Mouse (Mus musculus) MEL (cell line): ENCODE results near the gene Gm38392. TPM values are rescaled to one million over a fixed set of nuclear protein-coding genes. Genes with fewer than 3 reads are reported as not detected.
A peak's percentile ranks its signal among the peaks of the same experiment; 100 is the strongest.

Source experiments
- DNase-seq: peaks from one replicate; pipeline ENCODE4 v3.0.0; 2011; ENCODE audit warnings: low read depth, low spot score
- H3K27ac ChIP-seq: 2 replicates; pipeline ENCODE4 v1.5.1; 2012; ENCODE audit warnings: low read depth, mild to moderate bottlenecking, control low read depth, low read length, moderate library complexity; ENCODE audit not compliant: control insufficient read depth
- H3K27me3 ChIP-seq, 2 experiments: fragments of 150-350 bp in 1 of 2; sonication (generic) in 1 of 2; 2 replicates each; pipeline ENCODE4 v1.6.1; 2012; ENCODE audit warnings: low read length in 2 of 2, mild to moderate bottlenecking in 2 of 2, improper control_type of control experiment in 1 of 2, moderate library complexity in 1 of 2; ENCODE audit not compliant: insufficient read depth in 2 of 2, control insufficient read depth in 1 of 2
- H3K36me3 ChIP-seq, 2 experiments: 2 replicates each; pipeline ENCODE4 v1.6.1; 2012 to 2014; ENCODE audit warnings: low read length in 2 of 2, improper control_type of control experiment in 1 of 2, inconsistent platforms in 1 of 2, mild to moderate bottlenecking in 1 of 2; ENCODE audit not compliant: insufficient read depth in 2 of 2, control insufficient read depth in 1 of 2
- H3K4me1 ChIP-seq, 2 experiments: fragments of 150-350 bp in 1 of 2; sonication (generic) in 1 of 2; 2 replicates each; pipeline ENCODE4 v1.6.1; 2012; ENCODE audit warnings: low read length in 2 of 2, improper control_type of control experiment in 1 of 2, mild to moderate bottlenecking in 1 of 2; ENCODE audit not compliant: insufficient read depth in 2 of 2, control insufficient read depth in 1 of 2
- H3K4me3 ChIP-seq, 2 experiments: fragments of 150-350 bp in 1 of 2; sonication (generic) in 1 of 2; 2 replicates each; pipeline ENCODE4 v1.5.1; 2012; ENCODE audit warnings: low read depth in 2 of 2, low read length in 2 of 2, mild to moderate bottlenecking in 2 of 2, moderate library complexity in 2 of 2, control low read depth in 1 of 2, improper control_type of control experiment in 1 of 2; ENCODE audit not compliant: control insufficient read depth in 1 of 2, insufficient read depth in 1 of 2
- H3K79me2 ChIP-seq: 2 replicates; pipeline ENCODE4 v1.6.1; 2012; ENCODE audit warnings: mild to moderate bottlenecking, low read length, moderate library complexity; ENCODE audit not compliant: control insufficient read depth, poor library complexity, insufficient read depth
- H3K9ac ChIP-seq: 2 replicates; pipeline ENCODE4 v1.6.1; 2012; ENCODE audit warnings: low read depth, mild to moderate bottlenecking, control low read depth, low read length, moderate library complexity; ENCODE audit not compliant: control insufficient read depth, poor library complexity, severe bottlenecking
- H3K9me3 ChIP-seq: fragments of 150-350 bp; sonication (generic); replicated peaks from 2 replicates; pipeline ENCODE4 v1.6.1; 2012; ENCODE audit warnings: mild to moderate bottlenecking, low read length, improper control_type of control experiment, moderate library complexity; ENCODE audit not compliant: insufficient read depth
- CTCF ChIP-seq, 3 experiments: IDR thresholded peaks in 2 of 3; conservative IDR thresholded peaks in 1 of 3; 2 replicates each; pipeline ENCODE4 v1.5.1; 2011 to 2012; ENCODE audit warnings: low read length in 3 of 3, low read depth in 2 of 3, mild to moderate bottlenecking in 2 of 3, improper control_type of control experiment in 1 of 3, inconsistent platforms in 1 of 3, mixed read lengths in 1 of 3, moderate library complexity in 1 of 3; ENCODE audit not compliant: control insufficient read depth in 1 of 3, insufficient read depth in 1 of 3, poor library complexity in 1 of 3, severe bottlenecking in 1 of 3
- EP300 ChIP-seq, 2 experiments: IDR thresholded peaks; 2 replicates each; pipeline ENCODE4 v1.6.1; 2011; ENCODE audit warnings: improper control_type of control experiment in 2 of 2, low read length in 2 of 2, low read depth in 1 of 2, mild to moderate bottlenecking in 1 of 2
- ETS1 ChIP-seq: IDR thresholded peaks from 2 replicates; pipeline ENCODE4 v1.6.1; 2012; ENCODE audit warnings: low read depth, mild to moderate bottlenecking, inconsistent platforms, low read length, improper control_type of control experiment, moderate library complexity
- GABPA ChIP-seq: IDR thresholded peaks from 2 replicates; pipeline ENCODE4 v1.6.1; 2012; ENCODE audit warnings: low read depth, mild to moderate bottlenecking, inconsistent platforms, low read length, improper control_type of control experiment, moderate library complexity
- GATA1 ChIP-seq: IDR thresholded peaks from 2 replicates; pipeline ENCODE4 v1.6.1; 2011; ENCODE audit warnings: low read depth, low read length, improper control_type of control experiment
- HCFC1 ChIP-seq: IDR thresholded peaks from 2 replicates; pipeline ENCODE4 v1.6.1; 2012; ENCODE audit warnings: low read depth, mild to moderate bottlenecking, inconsistent platforms, low read length, improper control_type of control experiment, moderate library complexity
- JUND ChIP-seq: IDR thresholded peaks from 2 replicates; pipeline ENCODE4 v1.6.1; 2011; ENCODE audit warnings: low read depth, mild to moderate bottlenecking, improper control_type of control experiment, low read length
- KAT2A ChIP-seq: conservative IDR thresholded peaks from 2 replicates; pipeline ENCODE4 v1.6.1; 2012; ENCODE audit warnings: low read depth, low read length, improper control_type of control experiment, inconsistent platforms
- MAFK ChIP-seq: IDR thresholded peaks from 2 replicates; pipeline ENCODE4 v1.6.1; 2011; ENCODE audit warnings: low read depth, mild to moderate bottlenecking, low read length, improper control_type of control experiment, borderline replicate concordance
- MXI1 ChIP-seq: IDR thresholded peaks from 2 replicates; pipeline ENCODE4 v1.6.1; 2011; ENCODE audit warnings: mild to moderate bottlenecking, low read depth, low read length, improper control_type of control experiment
- NRF1 ChIP-seq: IDR thresholded peaks from 2 replicates; pipeline ENCODE4 v1.6.1; 2014; ENCODE audit warnings: low read depth, mild to moderate bottlenecking, inconsistent platforms, low read length, improper control_type of control experiment, moderate library complexity; ENCODE audit not compliant: poor library complexity, insufficient read depth, severe bottlenecking
- POLR2AphosphoS2 ChIP-seq: IDR thresholded peaks from 2 replicates; pipeline ENCODE4 v1.6.1; 2011; ENCODE audit warnings: low read length, improper control_type of control experiment
- SIN3A ChIP-seq: IDR thresholded peaks from 2 replicates; pipeline ENCODE4 v1.6.1; 2012; ENCODE audit warnings: low read length, improper control_type of control experiment, inconsistent platforms
- TAL1 ChIP-seq: IDR thresholded peaks from 2 replicates; pipeline ENCODE4 v1.6.1; 2012; ENCODE audit warnings: mild to moderate bottlenecking, inconsistent platforms, low read length, moderate library complexity, mixed read lengths
- TBP ChIP-seq: IDR thresholded peaks from 2 replicates; pipeline ENCODE4 v1.8.0; 2011; ENCODE audit warnings: low read depth, low read length, improper control_type of control experiment
- TCF12 ChIP-seq: IDR thresholded peaks from 2 replicates; pipeline ENCODE4 v1.6.1; 2014; ENCODE audit warnings: low read depth, mild to moderate bottlenecking, inconsistent platforms, low read length, improper control_type of control experiment, moderate library complexity
- USF1 ChIP-seq: IDR thresholded peaks from 2 replicates; pipeline ENCODE4 v1.6.1; 2014; ENCODE audit warnings: low read depth, mild to moderate bottlenecking, inconsistent platforms, low read length, improper control_type of control experiment, moderate library complexity
- USF2 ChIP-seq, 2 experiments: IDR thresholded peaks; 2 replicates each; pipeline ENCODE4 v1.6.1; 2011 to 2012; ENCODE audit warnings: improper control_type of control experiment in 2 of 2, low read length in 2 of 2, borderline replicate concordance in 1 of 2, inconsistent platforms in 1 of 2, low read depth in 1 of 2, mild to moderate bottlenecking in 1 of 2; ENCODE audit not compliant: insufficient read depth in 1 of 2
- ZC3H11A ChIP-seq: IDR thresholded peaks from 2 replicates; pipeline ENCODE4 v1.6.1; 2012; ENCODE audit warnings: low read depth, mild to moderate bottlenecking, inconsistent platforms, low read length, improper control_type of control experiment
- ZKSCAN1 ChIP-seq: IDR thresholded peaks from 2 replicates; pipeline ENCODE4 v1.6.1; 2012; ENCODE audit warnings: low read depth, mild to moderate bottlenecking, inconsistent platforms, low read length, improper control_type of control experiment, moderate library complexity
- ZNF384 ChIP-seq: IDR thresholded peaks from 2 replicates; pipeline ENCODE4 v1.6.1; 2012; ENCODE audit warnings: low read depth, mild to moderate bottlenecking, inconsistent platforms, low read length, improper control_type of control experiment
- polyA plus RNA-seq, 2 experiments: library from polyadenylated mRNA; stranded (reverse) in 1 of 2; unstranded in 1 of 2; fragments of >175 nt in 1 of 2; fragments of >200 nt in 1 of 2; gene quantifications; 2 replicates each; pipeline versions ENCODE4 v1.2.1 to v1.2.4; 2012; ENCODE audit warnings: low replicate concordance in 2 of 2, low read depth in 1 of 2; ENCODE audit not compliant: insufficient read length in 2 of 2, insufficient read depth in 1 of 2, missing spikeins in 1 of 2
- total RNA-seq: library from RNA; depleted of rRNA; stranded (reverse); fragments of 300-350 nt; gene quantifications from 2 replicates; pipeline ENCODE4 v1.2.3, GENCODE M21; 2012

Gene Gm38392
- total and polyA plus RNA-seq, 3 experiments, result 0.69 to 0.84 TPM; not detected in 1

GRCm38 (mm10) chr3:88220842-88221241, 66.2 kb downstream of the Gm38392 start:
- TF ChIP-seq JUND (no peak), ZKSCAN1 (no peak), POLR2AphosphoS2 (no peak), SIN3A (peak; percentile 95), ETS1 (no peak), GABPA (no peak), MXI1 (peak; percentile 94), USF2 (IDR thresholded peaks at IDR 0.05; ENCODE audit: borderline replicate concordance in 1 of 2, insufficient read depth in 1 of 2, low read depth in 1 of 2, low read length in 2 of 2) (no peak), TBP (0 out of 2 replicates have a peak, but pooled peaks have one; percentile 20), NRF1 (no peak), TAL1 (no peak), ZC3H11A (no peak), EP300 (IDR thresholded peaks at IDR 0.05; ENCODE audit: low read depth in 1 of 2, low read length in 2 of 2) (peak in 1 of 2 experiments; percentile 44; a peak in 2 of 4 replicates), CTCF (IDR thresholded peaks at IDR 0.05 in 2 of 3, conservative IDR thresholded peaks at IDR 0.05 in 1 of 3; ENCODE audit: control insufficient read depth in 1 of 3, insufficient read depth in 1 of 3, low read depth in 2 of 3, low read length in 3 of 3, poor library complexity in 1 of 3, severe bottlenecking in 1 of 3) (peak; percentile 5 to 46 (median 39); a peak in 2 of 6 replicates)
- TF ChIP-seq, all 39 proteins: peak for 5
- no peaks in the 10 kb centered on the region for H3K36me3 ChIP-seq
- H3K27me3 ChIP-seq, result peaks cover 2 to 10% of the 10 kb centered on the region in 2 experiments
- H3K27ac ChIP-seq, result no peak overlapping the region
- no peaks in the 10 kb centered on the region for H3K79me2 ChIP-seq
- no peaks in the 10 kb centered on the region for H3K9me3 ChIP-seq
- no peaks in the 10 kb centered on the region for H3K4me1 ChIP-seq
- H3K4me3 ChIP-seq, result no peak overlapping the region
- no peak overlapping the region for H3K9ac ChIP-seq
- DNase-seq, result peak; percentile 90

GRCm38 (mm10) chr3:88219940-88220339, 67.1 kb downstream of the Gm38392 start:
- Histone ChIP-seq H3K27me3 (peaks cover 0 to 5% of the 10 kb centered on the region in 2 experiments), H3K4me1 (no peaks in the 10 kb centered on the region), H3K36me3 (no peaks in the 10 kb centered on the region), H3K9me3 (no peaks in the 10 kb centered on the region), H3K9ac (no peak overlapping the region), H3K4me3 (no peak overlapping the region), H3K27ac (no peak overlapping the region), H3K79me2 (no peaks in the 10 kb centered on the region)
- DNase-seq, result no peak
- TF ChIP-seq TCF12 (no peak), KAT2A (no peak), USF2 (IDR thresholded peaks at IDR 0.05; ENCODE audit: borderline replicate concordance in 1 of 2, insufficient read depth in 1 of 2, low read depth in 1 of 2, low read length in 2 of 2) (no peak), ZNF384 (no peak), MAFK (no peak), GATA1 (no peak), USF1 (no peak), GABPA (no peak), ZKSCAN1 (no peak), HCFC1 (no peak)
